8 mouse cellular contexts compared by ENCODE assay signal in genomic region chr4:147936331-147936954, GRCm38 (mm10). TPM values are rescaled to one million over a fixed set of nuclear protein-coding genes. Genes with fewer than 3 reads are reported as not detected.
DNase-seq lines count a peak whose midpoint lies in the region; ATAC-seq and TF ChIP-seq lines count a peak whose summit lies in the region.

TSS of gene Plod1 (minus strand) at chr4:147936767.

- peak within 1 kb of the TSS; percentile 61; the same call in 1 of the 2 replicates for H3K27ac ChIP-seq in forebrain, embryonic 12.5 days
- H3K27ac ChIP-seq in heart, embryonic 15.5 days = peak within 1 kb of the TSS; percentile 86
- peak within 1 kb of the TSS; percentile 46; the same call in 1 of the 2 replicates for H3K27ac ChIP-seq in liver, embryonic 12.5 days
- peak within 1 kb of the TSS; percentile 87 for H3K27ac ChIP-seq in stomach, embryonic 14.5 days (ENCODE audit: low read length)

- peak; percentile 28 for ATAC-seq in cerebellum, adult (ENCODE audit: insufficient number of reproducible peaks, low FRiP score, low TSS enrichment)
- peak; percentile 52 for ATAC-seq in forebrain, embryonic 12.5 days (ENCODE audit: low FRiP score)
- peak; percentile 70 for ATAC-seq in heart, embryonic 15.5 days (replicated peaks; ENCODE audit: insufficient number of reproducible peaks, insufficient read depth, low FRiP score, low read depth)
- ATAC-seq in liver, embryonic 12.5 days = peak; percentile 59
- peak; percentile 54 for ATAC-seq in stomach, embryonic 14.5 days (ENCODE audit: insufficient number of reproducible peaks, insufficient read depth, low FRiP score, low read depth)

- H3K4me1 ChIP-seq in E14TG2a.4 (replicated peaks; ENCODE audit: low read depth, low read length) = peaks cover 69% of the 10 kb centered on the region
- peaks cover 13% of the 10 kb centered on the region for H3K4me1 ChIP-seq in forebrain, embryonic 12.5 days
- peaks cover 70% of the 10 kb centered on the region for H3K4me1 ChIP-seq in heart, embryonic 15.5 days (replicated peaks)
- H3K4me1 ChIP-seq in liver, embryonic 12.5 days = peaks cover 54% of the 10 kb centered on the region
- peaks cover 12% of the 10 kb centered on the region; the same call in 1 of the 2 replicates for H3K4me1 ChIP-seq in stomach, embryonic 14.5 days (ENCODE audit: control insufficient read depth, insufficient read depth, low read length)

- peak within 1 kb of the TSS; percentile 86 for H3K4me2 ChIP-seq in forebrain, embryonic 12.5 days
- H3K4me2 ChIP-seq in heart, embryonic 15.5 days = peak within 1 kb of the TSS; percentile 85
- peak within 1 kb of the TSS; percentile 93 for H3K4me2 ChIP-seq in liver, embryonic 12.5 days
- H3K4me2 ChIP-seq in stomach, embryonic 14.5 days (replicated peaks; ENCODE audit: low read depth, low read length) = peak within 1 kb of the TSS; percentile 80

- peak within 1 kb of the TSS; percentile 68 for H3K9ac ChIP-seq in forebrain, embryonic 12.5 days
- peak within 1 kb of the TSS; percentile 92 for H3K9ac ChIP-seq in heart, embryonic 15.5 days
- peak within 1 kb of the TSS; percentile 79 for H3K9ac ChIP-seq in liver, embryonic 12.5 days
- peak within 1 kb of the TSS; percentile 68 for H3K9ac ChIP-seq in stomach, embryonic 14.5 days (replicated peaks; ENCODE audit: low read depth, low read length)

- under 1% methylated on average over 51 of the region's 51 CpGs for WGBS in forebrain, embryonic 12.5 days
- WGBS in heart, embryonic 15.5 days = under 1% methylated on average over 51 of the region's 51 CpGs
- under 1% methylated on average over 51 of the region's 51 CpGs for WGBS in liver, embryonic 12.5 days (ENCODE audit: insufficient replicate concordance)
- under 1% methylated on average over 51 of the region's 51 CpGs for WGBS in stomach, embryonic 14.5 days

- DNase-seq in kidney, postnatal 14 days = peak; percentile 92
- peak; percentile 75 for DNase-seq in naive thymus-derived CD4-positive, alpha-beta T cell, adult 2 months (ENCODE audit: low read depth)

- H3K27me3 ChIP-seq in E14TG2a.4 (ENCODE audit: insufficient read depth, low read length) = peaks cover 8% of the 10 kb centered on the region; the same call in 1 of the 2 replicates
- H3K27me3 ChIP-seq in forebrain, embryonic 12.5 days = peaks cover 9% of the 10 kb centered on the region; the same call in 1 of the 2 replicates
- H3K27me3 ChIP-seq in heart, embryonic 15.5 days = no peaks in the 10 kb centered on the region
- H3K27me3 ChIP-seq in liver, embryonic 12.5 days (replicated peaks) = 0 out of 2 replicates have a peak, but pooled peaks cover 5% of the 10 kb centered on the region
- H3K27me3 ChIP-seq in stomach, embryonic 14.5 days (ENCODE audit: control insufficient read depth, insufficient read depth, low read length) = no peaks in the 10 kb centered on the region

- H3K36me3 ChIP-seq in E14TG2a.4 (ENCODE audit: insufficient read depth, low read length) = peaks cover 16% of the 10 kb centered on the region
- no peaks in the 10 kb centered on the region for H3K36me3 ChIP-seq in forebrain, embryonic 12.5 days (replicated peaks)
- H3K36me3 ChIP-seq in heart, embryonic 15.5 days = no peaks in the 10 kb centered on the region; the same call in 1 of the 2 replicates
- peaks cover 2% of the 10 kb centered on the region; the same call in 1 of the 2 replicates for H3K36me3 ChIP-seq in liver, embryonic 12.5 days
- no peaks in the 10 kb centered on the region for H3K36me3 ChIP-seq in stomach, embryonic 14.5 days (ENCODE audit: control insufficient read depth, insufficient read depth, low read length)

- peak within 1 kb of the TSS; percentile 87 for H3K4me3 ChIP-seq in E14TG2a.4 (replicated peaks; ENCODE audit: low read length)
- peak within 1 kb of the TSS; percentile 64 for H3K4me3 ChIP-seq in forebrain, embryonic 12.5 days (replicated peaks)
- peak within 1 kb of the TSS; percentile 72 for H3K4me3 ChIP-seq in heart, embryonic 15.5 days
- H3K4me3 ChIP-seq in liver, embryonic 12.5 days = peak within 1 kb of the TSS; percentile 69
- peak within 1 kb of the TSS; percentile 65 for H3K4me3 ChIP-seq in stomach, embryonic 14.5 days (ENCODE audit: low read depth, low read length)

- no peak for TF ChIP-seq CTCF in E14TG2a.4 (conservative IDR thresholded peaks at IDR 0.05; ENCODE audit: low read length)

- no peaks in the 10 kb centered on the region for H3K9me3 ChIP-seq in E14TG2a.4 (ENCODE audit: low read length)
- H3K9me3 ChIP-seq in forebrain, embryonic 12.5 days = no peaks in the 10 kb centered on the region
- H3K9me3 ChIP-seq in heart, embryonic 15.5 days (replicated peaks) = no peaks in the 10 kb centered on the region
- no peaks in the 10 kb centered on the region for H3K9me3 ChIP-seq in liver, embryonic 12.5 days (replicated peaks)
- no peaks in the 10 kb centered on the region for H3K9me3 ChIP-seq in stomach, embryonic 14.5 days (ENCODE audit: control insufficient read depth, low read depth, low read length)

RNA-seq across cellular contexts. Expression of gene Plod1, which starts in this region (rescaled TPM):
- polyA plus RNA-seq in forebrain, embryonic 12.5 days (2016; fragmentation: Nextera tagmentation; extraction: Ambion mirVana) = 21.6 and 24.9 TPM in 2 replicates
- polyA plus RNA-seq in heart, embryonic 15.5 days (2015; fragmentation: Nextera tagmentation; extraction: Ambion mirVana) = 52.1 and 60.0 TPM in 2 replicates
- polyA plus RNA-seq in liver, embryonic 12.5 days (2016; fragmentation: Nextera tagmentation; extraction: Ambion mirVana) = 26.4 TPM in 2 replicates
- 53.0 and 56.0 TPM in 2 replicates for polyA plus RNA-seq in stomach, embryonic 14.5 days (2014; fragmentation: Nextera tagmentation; extraction: Ambion mirVana)

Comparison
In these comparisons a context has a peak if more than half of its experiments do, and no peak if none do; other contexts are left out.
1. Peak in every context shown above with its lines: DNase-seq, ATAC-seq, H3K4me3 ChIP-seq and H3K27ac ChIP-seq.